Mouse (Mus musculus) midbrain, embryonic 13.5 days (tissue): Measurements from ENCODE around the gene Hint1. TPM values are rescaled to one million over a fixed set of nuclear protein-coding genes. Genes with fewer than 3 reads are reported as not detected.

ENCODE experiments used
- ATAC-seq: fragments of 200-750 bp; cut with Nextera tagmentation; 2 replicates; pipeline ENCODE4 v1.8.0; 2017; ENCODE audit warnings: mild to moderate bottlenecking, moderate TSS enrichment, moderate library complexity
- H3K27ac ChIP-seq: fragments of 300-500 bp; sonication (generic); 2 replicates; pipeline ENCODE4 v1.5.1; 2015; ENCODE audit warnings: inconsistent platforms, mild to moderate bottlenecking, moderate library complexity
- H3K27me3 ChIP-seq: fragments of 300-500 bp; sonication (generic); 2 replicates; pipeline ENCODE4 v1.6.1; 2015; ENCODE audit warnings: mild to moderate bottlenecking, inconsistent platforms
- H3K36me3 ChIP-seq: fragments of 300-500 bp; sonication (generic); 2 replicates; pipeline ENCODE4 v1.6.1; 2015; ENCODE audit warnings: mild to moderate bottlenecking, inconsistent platforms
- H3K4me1 ChIP-seq: fragments of 300-500 bp; sonication (generic); replicated peaks from 2 replicates; pipeline ENCODE4 v1.6.1; 2015; ENCODE audit warnings: inconsistent platforms
- H3K4me2 ChIP-seq: fragments of 300-500 bp; sonication (generic); replicated peaks from 2 replicates; pipeline ENCODE4 v1.6.1; 2015; ENCODE audit warnings: moderate library complexity, mild to moderate bottlenecking, inconsistent platforms
- H3K4me3 ChIP-seq: fragments of 300-500 bp; sonication (generic); replicated peaks from 2 replicates; pipeline ENCODE4 v1.5.1; 2015; ENCODE audit warnings: mild to moderate bottlenecking, inconsistent platforms
- H3K9ac ChIP-seq: fragments of 300-500 bp; sonication (generic); replicated peaks from 2 replicates; pipeline ENCODE4 v1.6.1; 2015; ENCODE audit warnings: mild to moderate bottlenecking, inconsistent platforms
- H3K9me3 ChIP-seq: fragments of 300-500 bp; sonication (generic); 2 replicates; pipeline ENCODE4 v1.6.1; 2016; ENCODE audit warnings: mild to moderate bottlenecking, inconsistent platforms
- WGBS: fragments of 180-500 bp; shearing (Covaris S2); methylation state at CpG from one replicate; pipeline ENCODE4 v1.1.7; 2015; 5-methylcytosine and 5-hydroxymethylcytosine counted together
- polyA plus RNA-seq: library from polyadenylated mRNA; unstranded; fragments of >200 nt; fragmentation: Nextera tagmentation; extraction: Ambion mirVana; gene quantifications from 2 replicates; pipeline ENCODE4 v1.2.1, GENCODE M21; 2015

Hint1 gene
- polyA plus RNA-seq, 1 experiment from 2014 or later: 703 TPM

GRCm38 (mm10) chr11:54903940-54904706 is 37.9 kb downstream of the Hint1 start:
- 50% methylated on average over 4 of the region's 4 CpGs for WGBS
- Histone ChIP-seq H3K9ac (no peak overlapping the region), H3K4me3 (no peak overlapping the region), H3K4me2 (no peak overlapping the region), H3K27ac (no peak overlapping the region), H3K36me3 (peaks cover under 1% of the 10 kb centered on the region; the same call in 1 of the 2 replicates), H3K27me3 (no peaks in the 10 kb centered on the region), H3K4me1 (peaks cover 10% of the 10 kb centered on the region), H3K9me3 (no peaks in the 10 kb centered on the region)
- no peak for ATAC-seq

- 90% methylated on average over 3 of the region's 3 CpGs for WGBS
- ATAC-seq: no peak
- H3K27me3 ChIP-seq: no peaks in the 10 kb centered on the region
Observed at GRCm38 (mm10) chr11:54905086-54905485, 38.9 kb downstream of the Hint1 start.

GRCm38 (mm10) chr11:54905931-54906330 is 39.7 kb downstream of the Hint1 start:
- H3K27me3 ChIP-seq: no peaks in the 10 kb centered on the region
- 75% methylated on average over 4 of the region's 4 CpGs for WGBS

More at GRCm38 (mm10) chr11:54905086-54905485, 38.9 kb downstream of the Hint1 start:
- no peak overlapping the region for H3K4me2 ChIP-seq
- H3K9me3 ChIP-seq: no peaks in the 10 kb centered on the region
- H3K9ac ChIP-seq: no peak overlapping the region
- no peak overlapping the region for H3K27ac ChIP-seq
- peaks cover 10% of the 10 kb centered on the region for H3K4me1 ChIP-seq
- H3K36me3 ChIP-seq: peaks cover 5% of the 10 kb centered on the region
- no peak overlapping the region for H3K4me3 ChIP-seq

GRCm38 (mm10) chr11:54906466-54906865 is 40.3 kb downstream of the Hint1 start:
- Histone ChIP-seq H3K27ac (no peak overlapping the region), H3K9ac (no peak overlapping the region), H3K4me2 (no peak overlapping the region), H3K9me3 (no peaks in the 10 kb centered on the region), H3K4me1 (peaks cover 10% of the 10 kb centered on the region), H3K36me3 (peaks cover 19% of the 10 kb centered on the region), H3K27me3 (no peaks in the 10 kb centered on the region), H3K4me3 (no peak overlapping the region)
- no peak for ATAC-seq
- 82% methylated on average over 4 of the region's 4 CpGs for WGBS

More at GRCm38 (mm10) chr11:54905931-54906330, 39.7 kb downstream of the Hint1 start:
- H3K4me1 ChIP-seq: peaks cover 10% of the 10 kb centered on the region
- no peak for ATAC-seq
- H3K4me3 ChIP-seq: no peak overlapping the region
- H3K36me3 ChIP-seq: peaks cover 14% of the 10 kb centered on the region
- no peaks in the 10 kb centered on the region for H3K9me3 ChIP-seq
- no peak overlapping the region for H3K27ac ChIP-seq
- H3K4me2 ChIP-seq: no peak overlapping the region
- H3K9ac ChIP-seq: no peak overlapping the region

GRCm38 (mm10) chr11:54907259-54907658 is 41.1 kb downstream of the Hint1 start:
- Histone ChIP-seq H3K4me1 (peaks cover 9% of the 10 kb centered on the region), H3K27ac (no peak overlapping the region), H3K27me3 (no peaks in the 10 kb centered on the region), H3K9me3 (no peaks in the 10 kb centered on the region), H3K36me3 (peaks cover 20% of the 10 kb centered on the region), H3K4me2 (no peak overlapping the region), H3K4me3 (no peak overlapping the region), H3K9ac (no peak overlapping the region)
- WGBS: 95% methylated on average over 5 of the region's 5 CpGs
- ATAC-seq: no peak

GRCm38 (mm10) chr11:54909273-54909672 is 43.1 kb downstream of the Hint1 start:
- H3K27me3 ChIP-seq: no peaks in the 10 kb centered on the region
- no peak for ATAC-seq
- H3K27ac ChIP-seq: no peak overlapping the region
- no peaks in the 10 kb centered on the region for H3K9me3 ChIP-seq
- no peak overlapping the region for H3K4me3 ChIP-seq
- H3K4me1 ChIP-seq: no peaks in the 10 kb centered on the region
- H3K9ac ChIP-seq: no peak overlapping the region
- H3K36me3 ChIP-seq: peaks cover 26% of the 10 kb centered on the region
- 91% methylated on average over 11 of the region's 11 CpGs for whole genome bisulfite sequencing
- no peak overlapping the region for H3K4me2 ChIP-seq

- Histone ChIP-seq H3K27ac (no peak overlapping the region), H3K9me3 (no peaks in the 10 kb centered on the region), H3K4me1 (no peaks in the 10 kb centered on the region), H3K9ac (no peak overlapping the region), H3K27me3 (no peaks in the 10 kb centered on the region), H3K4me3 (no peak overlapping the region), H3K36me3 (peaks cover 35% of the 10 kb centered on the region), H3K4me2 (no peak overlapping the region)
- 91% methylated on average over 12 of the region's 12 CpGs for WGBS
- no peak for ATAC-seq
Observed at GRCm38 (mm10) chr11:54910081-54910665, 44.0 kb downstream of the Hint1 start.

- no peaks in the 10 kb centered on the region for H3K9me3 ChIP-seq
- H3K9ac ChIP-seq: no peak overlapping the region
- peaks cover 44% of the 10 kb centered on the region for H3K36me3 ChIP-seq
- no peak overlapping the region for H3K27ac ChIP-seq
- no peak overlapping the region for H3K4me2 ChIP-seq
- ATAC-seq: no peak
- no peaks in the 10 kb centered on the region for H3K27me3 ChIP-seq
- WGBS: 85% methylated on average over 3 of the region's 3 CpGs
- H3K4me1 ChIP-seq: no peaks in the 10 kb centered on the region
- H3K4me3 ChIP-seq: no peak overlapping the region
Observed at GRCm38 (mm10) chr11:54911201-54911600, 45.0 kb downstream of the Hint1 start.

- 89% methylated on average over 7 of the region's 7 CpGs for WGBS
Observed at GRCm38 (mm10) chr11:54911671-54912502, 45.7 kb downstream of the Hint1 start.

GRCm38 (mm10) chr11:54912503-54913316 is 46.5 kb downstream of the Hint1 start:
- 88% methylated on average over 9 of the region's 9 CpGs for WGBS

More at GRCm38 (mm10) chr11:54911671-54912502, 45.7 kb downstream of the Hint1 start:
- Histone ChIP-seq H3K9me3 (no peaks in the 10 kb centered on the region), H3K4me2 (no peak overlapping the region), H3K4me3 (no peak overlapping the region), H3K9ac (no peak overlapping the region), H3K36me3 (peaks cover 50% of the 10 kb centered on the region), H3K27me3 (no peaks in the 10 kb centered on the region), H3K27ac (no peak overlapping the region), H3K4me1 (no peaks in the 10 kb centered on the region)
- ATAC-seq: no peak

GRCm38 (mm10) chr11:54913841-54914240 is 47.7 kb downstream of the Hint1 start:
- Histone ChIP-seq H3K4me2 (no peak overlapping the region), H3K27me3 (no peaks in the 10 kb centered on the region), H3K36me3 (peaks cover 70% of the 10 kb centered on the region), H3K9me3 (no peaks in the 10 kb centered on the region), H3K27ac (no peak overlapping the region), H3K4me1 (no peaks in the 10 kb centered on the region), H3K9ac (no peak overlapping the region), H3K4me3 (no peak overlapping the region)
- WGBS: 95% methylated on average over 5 of the region's 5 CpGs
- no peak for ATAC-seq

More at GRCm38 (mm10) chr11:54912503-54913316, 46.5 kb downstream of the Hint1 start:
- no peak for ATAC-seq
- no peak overlapping the region for H3K9ac ChIP-seq
- H3K4me3 ChIP-seq: no peak overlapping the region
- H3K27me3 ChIP-seq: no peaks in the 10 kb centered on the region
- H3K4me2 ChIP-seq: no peak overlapping the region
- peaks cover 59% of the 10 kb centered on the region for H3K36me3 ChIP-seq
- no peaks in the 10 kb centered on the region for H3K4me1 ChIP-seq
- H3K27ac ChIP-seq: no peak overlapping the region
- no peaks in the 10 kb centered on the region for H3K9me3 ChIP-seq
